Mouse (Mus musculus) 416B (cell line): ENCODE measurements around the gene Adgrf1.
A peak's percentile ranks its signal among the peaks of the same experiment; 100 is the strongest.
"Not testable (repeated sequence)": the region's sequence is repeated elsewhere in the genome, so short reads cannot be mapped to it uniquely, and the experiment has no call there.

ENCODE experiments used
- DNase-seq: peaks from one replicate; pipeline ENCODE4 v3.0.0; 2011; ENCODE audit warnings: low read depth

Gene Adgrf1

GRCm38 (mm10) chr17:43267046-43267749 is 2.9 kb upstream of the Adgrf1 start:
- peak; percentile 80 for DNase-seq

DNA sequence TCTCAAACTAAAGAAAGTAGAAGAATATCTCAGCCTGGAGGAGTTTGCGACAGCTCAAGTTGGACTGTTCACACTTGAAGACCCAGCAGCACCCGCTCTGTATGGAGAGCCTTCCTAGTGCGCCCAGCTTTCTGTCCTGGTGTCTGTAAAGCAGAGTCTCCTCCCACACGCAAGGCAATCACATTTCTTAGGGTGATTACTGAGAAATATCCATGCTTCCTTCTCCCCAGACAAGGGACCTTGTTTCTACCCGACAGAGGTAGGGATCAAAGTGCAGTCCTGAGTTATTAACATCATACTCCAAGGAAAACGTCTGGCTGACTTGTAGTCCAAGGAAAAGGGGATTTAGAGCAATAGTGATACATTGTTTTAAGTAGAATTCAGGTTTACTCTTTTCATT is 6.1 kb downstream of the Adgrf1 start:
- DNase-seq: no peak

GRCm38 (mm10) chr17:43277223-43277622 is 7.1 kb downstream of the Adgrf1 start:
- DNase-seq: no peak

DNA sequence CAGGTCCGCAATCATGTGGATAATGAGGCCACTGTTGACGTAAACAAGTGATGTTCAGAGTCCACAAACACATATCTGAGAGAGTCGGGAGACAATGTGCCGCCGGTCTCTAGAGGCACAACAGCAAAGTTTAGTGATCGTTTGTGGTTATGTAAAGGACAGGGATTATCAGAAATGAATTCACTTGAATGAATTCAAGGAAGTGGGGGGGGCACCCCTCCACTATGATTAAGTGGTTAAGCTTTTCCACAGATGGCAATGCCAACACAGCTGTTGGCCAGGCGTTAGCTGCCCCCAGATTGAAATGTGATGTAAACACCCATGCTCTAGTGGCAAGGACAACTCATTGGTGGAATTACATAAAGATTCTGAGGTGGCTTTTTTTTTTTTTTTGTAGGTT is 9.5 kb downstream of the Adgrf1 start:
- no peak for DNase-seq

GRCm38 (mm10) chr17:43282353-43282752 is 12.2 kb downstream of the Adgrf1 start:
- no peak for DNase-seq

GRCm38 (mm10) chr17:43282828-43283227 is 12.7 kb downstream of the Adgrf1 start:
- DNase-seq: no peak

DNA sequence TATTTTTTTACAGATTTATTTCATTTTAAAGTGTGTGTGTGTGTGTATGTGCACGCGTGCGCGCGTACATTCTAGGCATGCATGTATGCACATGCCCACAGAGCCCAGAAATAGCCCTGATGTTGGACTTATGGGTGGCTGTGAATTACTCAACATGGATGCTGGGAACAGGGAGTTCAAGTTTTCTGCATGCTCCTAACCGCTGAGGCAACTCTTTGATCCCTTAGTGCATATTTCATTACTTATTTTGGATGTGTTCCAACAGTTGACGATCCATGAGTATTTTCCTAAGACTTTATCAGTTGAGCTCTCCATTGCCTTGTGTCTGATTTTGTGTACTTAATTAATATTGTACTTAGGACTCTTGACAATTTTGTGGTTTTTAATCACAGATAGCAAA is 29.4 kb downstream of the Adgrf1 start:
- no peak for DNase-seq

DNA sequence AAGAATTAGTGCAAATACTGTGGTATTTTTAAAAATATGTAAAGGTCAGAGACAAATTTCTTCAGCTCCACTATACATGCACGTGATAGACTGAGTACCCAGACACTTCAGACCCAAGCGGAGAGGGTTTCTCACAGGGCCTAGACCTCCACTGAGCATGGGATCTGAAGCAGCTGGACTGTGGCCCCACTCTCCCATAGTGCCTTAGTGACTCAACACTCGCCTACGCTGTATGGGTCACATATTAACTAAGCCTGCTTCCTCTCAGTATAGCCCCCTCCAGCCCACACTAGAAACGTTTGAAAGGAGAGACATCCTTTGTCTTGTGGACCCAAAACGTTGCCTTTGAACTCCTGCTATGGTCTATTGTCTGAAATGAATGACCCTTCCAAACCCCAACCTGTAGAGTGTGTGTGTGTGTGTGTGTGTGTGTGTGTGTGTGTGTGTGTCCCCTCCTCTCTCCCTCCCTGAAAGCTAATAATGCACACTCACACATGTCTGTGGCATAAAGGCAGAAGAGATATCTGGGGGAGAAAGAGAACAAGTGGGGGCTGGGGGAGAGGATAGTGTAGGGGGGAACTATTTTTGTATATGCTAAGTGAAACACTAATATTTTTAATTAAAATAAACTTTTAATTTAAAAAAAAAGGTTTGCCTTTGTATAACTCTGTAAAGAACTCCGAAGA is 56.0 kb downstream of the Adgrf1 start:
- no peak for DNase-seq

DNA sequence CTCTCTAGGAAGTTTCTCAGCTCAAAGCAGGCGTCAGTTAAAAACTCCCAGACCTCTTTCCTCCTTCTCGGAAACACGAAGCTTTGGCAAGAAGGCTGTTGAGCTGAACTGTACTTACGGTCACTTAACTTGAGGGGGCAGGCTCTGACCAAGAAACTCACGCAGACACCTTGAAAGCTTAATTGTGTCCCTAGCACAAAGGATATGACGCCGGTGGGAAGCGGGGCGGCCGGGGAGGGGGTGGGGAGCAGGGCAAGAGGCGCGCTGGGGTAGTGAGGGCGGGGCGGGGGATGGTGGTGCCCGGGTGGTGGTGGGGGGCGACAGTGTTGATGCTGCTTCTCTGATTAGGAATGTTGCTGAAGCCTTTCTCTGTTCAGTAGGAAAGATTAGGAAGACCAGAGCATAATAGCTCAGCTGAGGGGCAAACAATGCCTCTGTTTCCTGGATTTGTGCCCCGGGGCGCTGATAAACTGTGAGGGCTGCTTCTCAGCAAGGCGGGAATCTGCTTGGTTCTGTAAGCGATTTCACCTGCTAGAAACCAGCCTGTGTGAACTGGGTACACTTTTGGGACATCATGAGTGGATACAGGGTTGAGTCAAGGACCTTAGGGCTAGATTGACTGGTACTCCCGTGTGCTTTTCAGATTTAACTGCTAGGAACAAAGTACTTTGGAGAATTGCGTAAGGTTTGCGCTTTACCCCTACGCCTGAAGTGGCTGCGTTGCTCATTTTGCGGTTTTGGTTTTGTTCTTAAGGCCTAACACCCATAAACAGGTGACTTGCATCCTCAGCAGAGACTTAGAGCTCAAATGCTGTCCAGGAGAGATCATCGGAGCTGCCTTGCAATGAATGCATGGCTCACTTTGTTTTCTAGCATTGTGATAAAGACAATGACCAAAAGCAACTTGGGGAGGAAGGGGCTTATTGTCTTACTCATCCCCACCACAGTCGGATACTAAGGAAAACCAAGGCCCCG is 56.9 kb downstream of the Adgrf1 start:
- no peak for DNase-seq

GRCm38 (mm10) chr17:43327810-43328209 is 57.7 kb downstream of the Adgrf1 start:
- no peak for DNase-seq

- DNase-seq: no peak
Observed at GRCm38 (mm10) chr17:43329216-43329615, 59.1 kb downstream of the Adgrf1 start.

- DNase-seq: no peak
Observed at GRCm38 (mm10) chr17:43329761-43330183, 59.6 kb downstream of the Adgrf1 start.

DNA sequence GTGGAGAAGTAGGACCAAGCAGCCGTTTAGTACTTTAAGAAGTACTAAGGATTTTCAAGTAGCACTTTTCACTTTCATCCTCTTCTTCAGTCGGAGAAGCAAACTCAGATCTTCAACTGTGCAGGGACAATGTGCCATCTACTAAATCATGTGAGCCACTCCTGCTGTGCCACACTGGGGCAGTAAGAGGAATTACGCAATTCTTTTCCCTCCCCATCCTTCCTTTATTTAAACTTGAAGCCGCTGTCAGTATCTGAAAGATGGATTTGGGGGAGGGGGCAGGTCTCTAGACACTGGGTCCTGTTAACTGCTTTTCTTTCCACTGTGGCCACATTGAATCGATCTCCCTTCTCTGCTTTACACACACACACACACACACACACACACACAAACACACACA is 62.6 kb downstream of the Adgrf1 start:
- no peak for DNase-seq

DNA sequence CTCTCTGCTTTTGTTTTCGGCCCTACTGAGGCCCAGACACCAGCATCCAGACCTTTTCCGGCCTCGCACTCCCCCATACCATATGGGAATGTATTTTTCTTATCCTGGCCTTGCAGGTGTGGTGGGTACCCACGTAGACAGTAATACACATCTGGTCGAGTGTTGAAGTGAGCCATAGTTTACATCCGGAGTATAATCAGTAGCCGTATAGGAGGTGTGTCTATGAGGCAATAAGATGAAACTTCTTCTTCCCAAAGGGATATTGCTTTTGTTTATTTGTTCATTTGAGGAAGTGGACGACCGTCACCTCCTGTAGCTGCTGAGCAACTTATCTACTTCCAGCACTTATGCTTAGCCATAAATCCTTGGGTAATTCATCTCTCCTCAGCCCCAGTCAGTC is 63.9 kb downstream of the Adgrf1 start:
- no peak for DNase-seq

GRCm38 (mm10) chr17:43337643-43338042 is 67.5 kb downstream of the Adgrf1 start:
- DNase-seq: no peak

DNA sequence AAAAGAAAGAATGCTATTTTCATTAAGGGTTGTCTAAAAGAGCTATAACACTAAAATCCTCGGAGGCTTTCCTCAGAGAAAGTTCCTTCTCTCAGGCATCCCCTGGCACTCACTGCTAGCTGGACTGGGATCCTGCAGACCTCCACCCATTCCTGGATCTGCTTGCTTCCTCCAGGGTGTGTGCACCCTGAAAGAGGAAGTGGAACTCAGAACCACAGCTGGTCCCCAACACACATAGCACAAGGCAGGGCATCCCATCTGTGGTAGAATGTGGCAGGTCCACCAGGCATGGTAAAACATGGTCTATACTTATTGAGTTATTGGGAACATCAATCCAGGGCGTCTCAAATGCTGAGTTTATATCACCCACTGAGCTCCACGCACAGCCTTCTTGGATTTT is 68.2 kb downstream of the Adgrf1 start:
- no peak for DNase-seq

DNA sequence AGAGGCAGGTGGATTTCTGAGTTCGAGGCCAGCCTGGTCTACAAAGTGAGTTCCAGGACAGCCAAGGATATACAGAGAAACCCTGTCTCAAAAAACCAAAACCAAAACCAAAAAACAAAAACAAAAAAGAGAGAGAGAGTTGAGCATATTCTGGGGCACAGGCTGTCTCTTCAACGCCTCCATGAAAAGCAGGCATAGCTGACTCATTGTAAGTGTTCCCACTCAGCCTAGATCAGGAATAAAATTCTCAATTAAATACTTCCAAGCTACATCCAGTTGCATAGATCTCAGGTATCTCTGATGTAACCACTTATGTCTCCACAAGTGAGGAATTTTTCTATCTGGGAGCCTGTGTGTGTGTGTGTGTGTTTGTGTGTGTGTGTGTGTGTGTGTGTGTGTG is 76.4 kb downstream of the Adgrf1 start:
- DNase-seq: not testable (repeated sequence)

DNA sequence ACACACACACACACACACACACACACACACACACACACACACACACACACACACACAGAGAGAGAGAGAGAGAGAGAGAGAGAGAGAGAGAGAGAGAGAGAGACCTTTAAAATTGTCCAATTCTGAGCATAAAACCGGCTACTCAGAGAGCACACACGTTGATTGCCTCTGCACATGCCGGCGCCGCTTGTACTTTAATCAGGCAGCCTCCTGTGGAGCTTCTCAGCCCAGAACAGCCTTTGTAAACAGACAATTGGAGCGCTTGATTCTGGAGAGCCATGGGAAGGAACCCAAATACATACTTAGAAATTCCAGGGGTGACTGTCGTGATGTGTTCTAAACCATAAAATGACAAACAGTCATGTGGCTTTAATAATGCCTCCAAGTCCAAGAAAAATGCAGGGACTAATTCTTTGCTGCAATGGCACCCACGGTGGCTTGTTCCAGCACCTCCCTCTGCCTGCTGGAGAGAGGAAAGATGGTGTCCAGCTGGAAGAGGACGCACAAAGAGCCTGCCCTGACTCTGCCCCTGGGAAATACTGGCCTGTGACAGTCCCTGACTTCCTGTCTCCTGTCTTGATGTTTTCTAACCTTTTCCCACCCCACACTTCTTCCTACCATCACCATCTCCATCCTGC is 87.9 kb downstream of the Adgrf1 start:
- no peak for DNase-seq

DNA sequence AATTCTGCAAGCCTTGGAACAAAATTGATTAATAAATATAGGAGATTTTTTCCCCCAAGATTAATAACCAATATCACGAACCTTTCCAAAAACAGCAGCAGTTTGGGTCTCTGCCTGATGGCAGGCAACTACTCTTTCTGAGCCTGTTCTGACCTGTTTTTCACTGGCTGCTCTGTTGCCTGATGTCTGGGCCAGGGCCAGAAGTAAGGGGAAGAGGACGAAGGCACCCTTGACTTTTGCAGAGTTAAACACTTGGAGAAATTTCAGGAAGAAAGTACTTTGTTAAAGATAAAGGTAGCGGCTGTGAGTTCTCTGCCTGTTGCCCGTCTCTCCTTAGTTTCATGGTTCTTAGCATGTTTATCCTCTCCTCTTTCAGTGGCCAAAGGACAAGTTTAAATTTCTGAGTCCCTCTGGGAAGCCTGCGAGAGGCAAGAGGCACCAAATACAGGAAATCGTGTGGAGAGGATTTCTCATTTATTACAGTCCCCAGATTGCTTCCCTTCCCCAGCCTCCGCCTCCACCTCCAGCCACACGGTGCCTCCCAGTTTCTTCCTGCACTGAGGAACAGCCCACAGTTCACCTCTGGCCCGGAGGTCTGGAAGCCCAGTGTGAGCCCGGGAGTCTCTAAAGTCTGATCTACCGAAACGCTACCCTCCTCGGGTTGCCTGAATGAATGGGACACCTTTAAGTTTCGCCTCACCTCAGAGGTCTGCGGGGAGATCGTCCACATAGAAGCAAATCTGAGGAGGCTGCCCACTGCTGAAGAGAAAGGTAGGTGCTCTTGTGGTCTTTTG is 89.9 kb downstream of the Adgrf1 start, which contains the start of gene Adgrf5:
TSS of gene Adgrf5 (plus strand) at position 626 of the 794 bp plus-strand sequence.
- DNase-seq: no peak

GRCm38 (mm10) chr17:43361021-43361420 is 90.9 kb downstream of the Adgrf1 start:
- no peak for DNase-seq

GRCm38 (mm10) chr17:43362362-43362761 is 92.2 kb downstream of the Adgrf1 start:
- no peak for DNase-seq
